Mouse (Mus musculus) thymus, adult 2 months (tissue): ENCODE measurements around the gene Aph1a. TPM values are rescaled to one million over a fixed set of nuclear protein-coding genes. Genes with fewer than 3 reads are reported as not detected.

ENCODE experiments used
- DNase-seq: peaks from one replicate; pipeline ENCODE4 v3.0.0; 2021
- H3K27ac ChIP-seq: fragments of 200-500 bp; 2 replicates; pipeline ENCODE4 v1.5.1; 2012; ENCODE audit warnings: low read length, control low read depth; ENCODE audit not compliant: control insufficient read depth, insufficient read depth
- H3K27me3 ChIP-seq: fragments of 200-500 bp; 2 replicates; pipeline ENCODE4 v1.6.1; 2012; ENCODE audit warnings: mild to moderate bottlenecking, low read length, moderate library complexity, mixed read lengths; ENCODE audit not compliant: control insufficient read depth, insufficient read depth
- H3K36me3 ChIP-seq: fragments of 200-500 bp; 2 replicates; pipeline ENCODE4 v1.6.1; 2012; ENCODE audit warnings: mild to moderate bottlenecking, low read length, moderate library complexity; ENCODE audit not compliant: control insufficient read depth, insufficient read depth
- H3K4me1 ChIP-seq: fragments of 200-500 bp; replicated peaks from 2 replicates; pipeline ENCODE4 v1.6.1; 2012; ENCODE audit warnings: low read length; ENCODE audit not compliant: control insufficient read depth, insufficient read depth
- H3K4me3 ChIP-seq: fragments of 200-500 bp; 2 replicates; pipeline ENCODE4 v1.5.1; 2012; ENCODE audit warnings: mild to moderate bottlenecking, low read length, control low read depth, moderate library complexity; ENCODE audit not compliant: control insufficient read depth, insufficient read depth
- CTCF ChIP-seq: fragments of 200-500 bp; IDR thresholded peaks from 2 replicates; pipeline ENCODE4 v1.5.1; 2012; ENCODE audit warnings: mild to moderate bottlenecking, control low read depth, low read length, moderate library complexity, borderline replicate concordance; ENCODE audit not compliant: control insufficient read depth, poor library complexity, insufficient read depth; ENCODE audit errors: extremely low read depth
- POLR2A ChIP-seq: fragments of 200-500 bp; IDR thresholded peaks from 2 replicates; pipeline ENCODE4 v1.6.1; 2012; ENCODE audit warnings: mild to moderate bottlenecking, low read length, control low read depth, moderate library complexity; ENCODE audit not compliant: control insufficient read depth, poor library complexity, insufficient read depth; ENCODE audit errors: extremely low read depth
- WGBS: fragments of 180-500 bp; shearing (Covaris S2); methylation state at CpG from one replicate; pipeline ENCODE4 v1.1.7; 2018; 5-methylcytosine and 5-hydroxymethylcytosine counted together
- polyA plus RNA-seq: library from polyadenylated mRNA; depleted of rRNA; stranded (reverse); fragments of >200 nt; gene quantifications from 2 replicates; pipeline ENCODE4 v1.2.3, GENCODE M21; 2012

Gene Aph1a
- polyA plus RNA-seq, 1 experiment, result 139 TPM

- no peak overlapping the region for H3K27ac ChIP-seq
- DNase-seq, result no peak
- no peak for TF ChIP-seq POLR2A
- no peak for TF ChIP-seq CTCF
- no peaks in the 10 kb centered on the region for H3K27me3 ChIP-seq
- H3K36me3 ChIP-seq, result peaks cover 31% of the 10 kb centered on the region
- H3K4me1 ChIP-seq, result peaks cover 11% of the 10 kb centered on the region
- WGBS, result 76% methylated on average over 7 of the region's 7 CpGs
- no peak overlapping the region for H3K4me3 ChIP-seq
Measured at GRCm38 (mm10) chr3:95932566-95932965, 38.8 kb downstream of the Aph1a start.

GRCm38 (mm10) chr3:95933111-95933750 is 39.5 kb downstream of the Aph1a start:
- H3K36me3 ChIP-seq, result peaks cover 38% of the 10 kb centered on the region
- H3K27ac ChIP-seq, result no peak overlapping the region
- H3K4me3 ChIP-seq, result no peak overlapping the region
- H3K27me3 ChIP-seq, result no peaks in the 10 kb centered on the region
- H3K4me1 ChIP-seq, result peaks cover 9% of the 10 kb centered on the region
- DNase-seq, result no peak
- WGBS, result 91% methylated on average over 7 of the region's 7 CpGs
- no peak for TF ChIP-seq CTCF
- no peak for TF ChIP-seq POLR2A

DNA sequence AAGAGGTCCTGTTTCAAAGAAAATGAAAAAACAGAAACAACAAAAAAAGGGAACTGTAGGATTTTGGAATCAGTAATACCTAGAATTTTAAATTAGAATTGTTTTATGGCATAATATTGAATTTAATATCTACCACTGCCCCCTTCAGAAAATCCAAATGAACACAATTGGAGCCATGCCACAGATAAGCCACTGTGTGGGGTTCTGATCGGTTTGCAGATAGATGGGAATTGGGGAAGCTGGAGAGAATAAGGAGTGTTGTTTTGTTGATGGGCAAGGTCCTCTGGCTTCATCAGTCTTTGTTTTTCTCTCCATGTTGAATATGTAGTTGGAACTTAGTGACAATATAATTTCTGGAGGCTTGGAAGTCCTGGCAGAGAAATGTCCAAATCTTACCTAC is 40.7 kb downstream of the Aph1a start:
- DNase-seq, result no peak
- H3K27ac ChIP-seq, result no peak overlapping the region
- no peaks in the 10 kb centered on the region for H3K27me3 ChIP-seq
- TF ChIP-seq CTCF (no peak), POLR2A (no peak)
- 96% methylated on average over 1 of the region's 1 CpGs for WGBS
- no peak overlapping the region for H3K4me3 ChIP-seq
- H3K36me3 ChIP-seq, result peaks cover 50% of the 10 kb centered on the region
- H3K4me1 ChIP-seq, result peaks cover 6% of the 10 kb centered on the region

DNA sequence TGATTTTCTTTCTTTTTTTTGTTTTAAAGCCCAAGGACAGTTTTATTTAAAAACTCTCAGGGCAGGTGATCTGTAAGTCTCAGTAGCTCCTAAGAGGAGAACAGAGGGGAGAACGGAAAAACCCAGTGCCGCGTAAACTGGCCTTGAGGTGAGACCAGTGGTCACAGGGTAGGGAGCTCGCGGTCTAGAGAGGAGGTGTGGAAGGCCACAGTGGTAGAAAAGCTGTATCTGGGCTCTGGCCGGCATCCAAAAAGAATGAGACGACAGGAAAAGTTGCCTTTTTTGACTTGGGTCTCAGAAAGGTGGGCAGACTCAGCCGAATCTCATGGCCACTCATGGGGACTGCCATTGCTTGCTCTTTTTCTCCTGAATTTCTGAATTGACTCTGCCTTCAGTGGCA is 44.4 kb downstream of the Aph1a start:
- 70% methylated on average over 8 of the region's 8 CpGs for WGBS
- Histone ChIP-seq H3K36me3 (peaks cover 88% of the 10 kb centered on the region), H3K4me1 (no peaks in the 10 kb centered on the region), H3K4me3 (no peak overlapping the region), H3K27ac (no peak overlapping the region), H3K27me3 (no peaks in the 10 kb centered on the region)
- no peak for DNase-seq
- TF ChIP-seq POLR2A (no peak), CTCF (no peak)

GRCm38 (mm10) chr3:95938835-95939234 is 45.1 kb downstream of the Aph1a start:
- peak; percentile 35 for DNase-seq
- H3K27me3 ChIP-seq, result no peaks in the 10 kb centered on the region
- TF ChIP-seq POLR2A (no peak), CTCF (peak; percentile 69; the same call in 1 of the 2 replicates)
- H3K27ac ChIP-seq, result no peak overlapping the region
- H3K4me1 ChIP-seq, result no peaks in the 10 kb centered on the region
- whole genome bisulfite sequencing, result 94% methylated on average over 15 of the region's 15 CpGs
- H3K36me3 ChIP-seq, result peaks cover 91% of the 10 kb centered on the region
- no peak overlapping the region for H3K4me3 ChIP-seq

DNA sequence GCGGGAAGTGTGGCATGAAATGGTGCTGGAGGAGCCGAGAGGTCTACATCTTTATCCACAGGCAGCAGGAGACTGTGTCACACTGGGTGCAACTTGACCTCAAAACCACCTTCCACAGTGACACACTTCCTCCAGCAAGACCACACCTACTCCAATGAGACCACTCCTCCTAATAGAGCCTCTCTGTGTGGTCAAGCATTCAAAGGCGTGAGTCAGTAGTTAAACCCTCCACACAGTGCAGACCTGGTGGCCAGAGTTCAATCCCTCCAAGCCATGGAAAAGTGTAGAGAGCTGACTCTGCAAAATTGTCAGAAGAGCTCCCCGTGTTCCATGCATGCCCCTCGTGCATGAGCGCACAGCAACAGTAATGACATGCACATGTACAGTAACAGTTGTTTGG is 49.0 kb downstream of the Aph1a start:
- TF ChIP-seq POLR2A (no peak), CTCF (no peak)
- WGBS, result 87% methylated on average over 6 of the region's 6 CpGs
- H3K4me1 ChIP-seq, result no peaks in the 10 kb centered on the region

GRCm38 (mm10) chr3:95943226-95943625 is 49.5 kb downstream of the Aph1a start:
- no peak for DNase-seq
- H3K36me3 ChIP-seq, result peaks cover 87% of the 10 kb centered on the region

More for the DNA sequence above, 49.0 kb downstream of the Aph1a start:
- no peak for DNase-seq
- Histone ChIP-seq H3K4me3 (no peak overlapping the region), H3K27me3 (no peaks in the 10 kb centered on the region), H3K36me3 (peaks cover 91% of the 10 kb centered on the region), H3K27ac (no peak overlapping the region)

More at GRCm38 (mm10) chr3:95943226-95943625, 49.5 kb downstream of the Aph1a start:
- H3K4me3 ChIP-seq, result no peak overlapping the region
- 97% methylated on average over 7 of the region's 7 CpGs for WGBS
- H3K27ac ChIP-seq, result no peak overlapping the region
- H3K27me3 ChIP-seq, result no peaks in the 10 kb centered on the region
- no peaks in the 10 kb centered on the region for H3K4me1 ChIP-seq
- TF ChIP-seq POLR2A (no peak), CTCF (no peak)
